Mouse (Mus musculus) thymus, postnatal 10 days (tissue): ENCODE measurements around the gene Gsap.
"Not testable (repeated sequence)": the region's sequence is repeated elsewhere in the genome, so short reads cannot be mapped to it uniquely, and the experiment has no call there.

ENCODE experiments used
- DNase-seq, 2 experiments: peaks; one replicate each; pipeline ENCODE4 v3.0.0; 2021; ENCODE audit warnings: low spot score in 2 of 2

Gene Gsap

GRCm38 (mm10) chr5:21179496-21179895, 6.6 kb upstream of the Gsap start:
- DNase-seq: no peak

- not testable (repeated sequence) for DNase-seq
These were observed 3.0 kb upstream of the Gsap start for GRCm38 (mm10) chr5:21183046-21183445.

GRCm38 (mm10) chr5:21186821-21187220, 766 bp downstream of the Gsap start:
- no peak for DNase-seq

- no peak for DNase-seq
These were observed 2.4 kb downstream of the Gsap start for GRCm38 (mm10) chr5:21188435-21188834.

GRCm38 (mm10) chr5:21189036-21189435, 3.0 kb downstream of the Gsap start:
- DNase-seq: no peak

- DNase-seq: no peak
These were observed 3.4 kb downstream of the Gsap start for GRCm38 (mm10) chr5:21189460-21189859.

GRCm38 (mm10) chr5:21203504-21203903, 17.4 kb downstream of the Gsap start:
- DNase-seq: no peak

- DNase-seq: no peak
These were observed 18.1 kb downstream of the Gsap start for GRCm38 (mm10) chr5:21204157-21204556.

- no peak for DNase-seq
These were observed 20.0 kb downstream of the Gsap start for GRCm38 (mm10) chr5:21206014-21206413.

GRCm38 (mm10) chr5:21211406-21211805, 25.4 kb downstream of the Gsap start:
- no peak for DNase-seq

- DNase-seq: no peak
These were observed 26.9 kb downstream of the Gsap start for GRCm38 (mm10) chr5:21212933-21213332.

- no peak for DNase-seq
These were observed 27.7 kb downstream of the Gsap start for GRCm38 (mm10) chr5:21213801-21214200.

GRCm38 (mm10) chr5:21217453-21218294, 31.6 kb downstream of the Gsap start:
- DNase-seq: no peak

- no peak for DNase-seq
These were observed 46.8 kb downstream of the Gsap start for GRCm38 (mm10) chr5:21232876-21233275.

- DNase-seq: no peak
These were observed 58.5 kb downstream of the Gsap start for GRCm38 (mm10) chr5:21244575-21244974.

- no peak for DNase-seq
These were observed 59.2 kb downstream of the Gsap start for GRCm38 (mm10) chr5:21245241-21245640.

- DNase-seq: no peak
These were observed 60.7 kb downstream of the Gsap start for GRCm38 (mm10) chr5:21246794-21247193.

- no peak for DNase-seq
These were observed 61.9 kb downstream of the Gsap start for GRCm38 (mm10) chr5:21247916-21248315.

GRCm38 (mm10) chr5:21248834-21249233, 62.8 kb downstream of the Gsap start:
- DNase-seq: no peak

- DNase-seq: no peak
These were observed 68.9 kb downstream of the Gsap start for GRCm38 (mm10) chr5:21254731-21255525.

- peak; percentile 30 to 34 for DNase-seq
These were observed 69.6 kb downstream of the Gsap start for GRCm38 (mm10) chr5:21255551-21256132.

GRCm38 (mm10) chr5:21257126-21257525, 71.1 kb downstream of the Gsap start:
- DNase-seq: peak in 1 of 2 experiments; percentile 8
